Mouse (Mus musculus) T-helper 1 cell (primary cell): ENCODE measurements around the gene Csgalnact2.

ENCODE experiments used
- in situ Hi-C: fragments of 300-600 bp; cut with MboI, MseI; formaldehyde crosslinking; loops from one replicate; pipeline ENCODE4 v1.15.1; 2025; ENCODE audit warnings: high pct_unique_total_duplicates

Csgalnact2 gene

DNA sequence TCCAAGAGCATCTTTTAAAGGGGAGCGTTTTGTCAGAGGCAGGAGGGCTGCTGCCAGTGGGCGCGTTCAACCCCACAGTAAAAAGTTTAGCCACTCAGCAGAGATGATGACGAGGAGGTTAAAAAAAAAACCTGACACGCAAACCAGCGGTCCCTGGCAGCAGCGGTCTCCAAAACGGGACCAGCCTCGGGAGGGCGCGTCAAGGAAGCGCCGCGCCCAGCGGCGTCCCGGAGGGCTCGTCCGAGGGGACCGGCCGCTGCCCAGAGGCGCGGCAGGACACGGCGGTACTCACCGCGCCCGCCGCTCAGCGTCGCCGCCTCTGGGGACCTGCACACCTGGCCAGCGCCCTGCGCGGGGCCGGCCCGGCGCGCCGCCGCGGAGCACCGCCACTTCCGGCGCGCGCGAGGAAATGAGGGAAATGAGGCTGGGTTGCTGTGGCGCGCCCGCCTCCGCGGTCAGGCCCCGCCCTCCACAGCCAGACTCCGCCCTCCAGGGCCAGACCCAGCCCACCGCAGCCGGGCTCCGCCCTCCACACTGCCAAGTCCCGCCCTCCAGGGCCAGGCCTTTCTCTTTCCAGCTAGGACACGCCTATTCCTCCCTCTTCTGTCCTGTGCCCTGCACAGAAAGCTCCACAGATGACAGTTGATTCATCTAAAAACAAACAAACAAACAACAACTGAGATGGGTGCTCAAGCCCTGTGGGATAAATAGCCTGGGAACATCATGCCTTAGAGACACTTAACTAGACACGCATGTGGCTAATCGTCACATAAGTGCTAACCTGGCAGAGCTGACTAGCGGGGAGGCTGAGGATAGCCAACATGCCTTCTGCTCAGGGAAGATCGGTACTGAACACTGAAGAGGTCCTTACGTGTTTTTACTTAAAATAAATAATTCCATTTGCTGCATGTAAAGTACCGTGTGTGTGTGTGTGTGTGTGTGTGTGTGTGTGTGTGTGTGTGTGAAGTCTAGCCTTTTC lies at the start of gene Csgalnact2:
Csgalnact2 (minus strand) TSS at position 410 of the 979 bp plus-strand sequence.
- in situ Hi-C loops = no loop called here

- in situ Hi-C loops = no loop called here
Measured at GRCm38 (mm10) chr6:118188599-118188998, 49.7 kb upstream of the Csgalnact2 start.

DNA sequence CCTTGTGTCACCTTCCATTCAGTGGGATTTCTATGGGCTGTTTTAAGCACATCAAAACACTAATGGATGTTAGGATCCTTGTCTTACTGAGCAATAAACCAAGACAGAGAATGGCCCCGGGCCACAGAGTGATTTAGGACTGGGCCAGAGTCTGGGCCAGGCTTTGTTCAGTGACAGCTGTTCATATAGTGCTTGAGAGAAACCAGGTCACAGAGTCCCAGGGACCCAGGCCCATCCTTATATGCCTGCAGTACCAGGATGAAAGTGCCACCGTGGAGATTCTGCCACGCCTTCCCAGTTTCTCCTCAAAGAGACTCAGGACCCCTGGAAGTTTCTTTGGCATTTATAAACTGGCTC lies 48.3 kb upstream of the Csgalnact2 start:
- in situ Hi-C loops = no loop called here

- in situ Hi-C loops = no loop called here
Measured at GRCm38 (mm10) chr6:118186620-118187284, 47.8 kb upstream of the Csgalnact2 start.

DNA sequence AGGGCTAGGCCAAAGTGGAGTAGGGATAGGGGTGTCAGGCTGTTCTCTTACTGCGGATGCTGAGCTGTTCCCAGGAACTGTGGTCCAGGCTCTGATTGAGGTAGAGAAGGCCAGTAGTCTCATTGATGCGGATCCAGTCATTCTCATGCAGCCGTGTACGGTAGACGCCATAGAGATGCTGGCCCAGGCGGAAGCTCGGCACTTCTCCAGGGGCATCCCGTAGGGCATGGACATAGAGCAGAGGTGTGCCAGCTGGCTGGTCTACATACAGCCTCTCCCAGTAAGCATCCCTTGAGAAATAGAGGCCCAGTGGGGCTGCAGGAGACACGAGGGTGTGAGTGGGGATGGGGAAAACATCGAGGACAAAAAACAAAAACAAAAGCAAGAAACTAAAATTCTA lies 45.2 kb upstream of the Csgalnact2 start:
- in situ Hi-C loops = no loop called here

- in situ Hi-C loops = no loop called here
Measured at GRCm38 (mm10) chr6:118180085-118180423, 41.1 kb upstream of the Csgalnact2 start.

- in situ Hi-C loops = loop anchor here (5.0 kb wide), 1 partner anchor 188 kb away; no protein-coding TSS in a partner anchor
Measured at GRCm38 (mm10) chr6:118179316-118180084, 40.6 kb upstream of the Csgalnact2 start.

GRCm38 (mm10) chr6:118173975-118174328 lies 35.0 kb upstream of the Csgalnact2 start:
- in situ Hi-C loops = no loop called here

GRCm38 (mm10) chr6:118173251-118173974 lies 34.5 kb upstream of the Csgalnact2 start:
- in situ Hi-C loops = no loop called here

DNA sequence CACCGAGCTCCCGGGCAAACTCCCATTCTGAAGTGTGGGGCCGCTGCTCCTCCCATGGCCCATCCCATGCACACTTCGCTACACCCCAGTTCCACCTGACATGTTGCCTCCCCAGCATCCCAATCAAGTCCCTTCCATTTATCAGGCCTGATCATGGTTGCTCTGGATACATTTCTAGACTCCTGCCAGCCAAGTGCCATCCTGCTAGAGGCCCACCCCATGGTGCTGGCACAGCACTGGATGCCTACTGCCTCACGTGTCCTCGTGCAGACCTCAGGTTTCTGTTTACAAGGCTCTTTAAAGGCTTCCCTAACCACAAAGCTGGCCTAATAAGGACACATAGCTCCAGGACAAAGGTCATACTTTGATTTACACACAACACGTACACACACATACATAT lies 32.4 kb upstream of the Csgalnact2 start:
- in situ Hi-C loops = no loop called here

GRCm38 (mm10) chr6:118168106-118168505 lies 29.2 kb upstream of the Csgalnact2 start:
- in situ Hi-C loops = no loop called here

GRCm38 (mm10) chr6:118167013-118167412 lies 28.1 kb upstream of the Csgalnact2 start:
- in situ Hi-C loops = no loop called here

DNA sequence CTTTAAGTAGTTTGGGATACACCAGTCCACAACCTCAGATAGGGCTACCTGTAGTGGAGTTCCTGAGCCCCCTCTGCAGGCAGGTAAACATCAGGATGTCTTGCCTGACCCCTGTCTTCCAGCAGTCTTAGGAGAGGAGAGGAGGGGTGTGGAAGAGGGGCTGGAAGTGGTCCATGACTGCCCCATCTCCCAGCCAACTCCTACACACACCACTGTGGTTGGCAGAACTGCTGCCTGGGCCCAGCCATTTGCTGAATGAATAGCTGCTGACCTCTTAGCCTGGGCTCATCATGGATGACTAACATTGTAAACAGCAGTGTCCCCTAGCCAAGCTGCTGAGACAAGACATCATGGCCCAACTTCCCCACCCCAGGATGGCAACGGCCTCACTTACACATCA lies 26.6 kb upstream of the Csgalnact2 start:
- in situ Hi-C loops = no loop called here

- in situ Hi-C loops = no loop called here
Measured at GRCm38 (mm10) chr6:118164691-118165090, 25.8 kb upstream of the Csgalnact2 start.

DNA sequence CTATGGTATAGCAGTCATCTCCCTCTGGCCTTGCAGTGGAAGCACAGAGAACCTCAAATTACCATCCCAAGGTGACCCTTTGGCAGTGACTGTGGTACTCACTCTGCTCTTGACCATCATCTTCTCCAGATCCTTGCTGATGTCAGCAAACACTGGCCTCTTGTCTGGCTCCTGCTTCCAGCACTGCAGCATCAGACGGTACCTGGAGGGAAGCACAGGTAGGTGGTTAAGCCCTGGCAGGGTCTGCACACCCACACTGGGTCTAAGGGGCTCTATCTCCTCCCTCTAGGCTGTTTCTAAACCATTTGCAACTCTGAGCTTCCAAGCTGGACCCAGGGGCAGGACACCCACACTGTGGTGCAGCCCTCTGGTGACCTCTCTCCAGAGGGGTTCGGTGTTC lies 24.1 kb upstream of the Csgalnact2 start:
- in situ Hi-C loops = no loop called here

DNA sequence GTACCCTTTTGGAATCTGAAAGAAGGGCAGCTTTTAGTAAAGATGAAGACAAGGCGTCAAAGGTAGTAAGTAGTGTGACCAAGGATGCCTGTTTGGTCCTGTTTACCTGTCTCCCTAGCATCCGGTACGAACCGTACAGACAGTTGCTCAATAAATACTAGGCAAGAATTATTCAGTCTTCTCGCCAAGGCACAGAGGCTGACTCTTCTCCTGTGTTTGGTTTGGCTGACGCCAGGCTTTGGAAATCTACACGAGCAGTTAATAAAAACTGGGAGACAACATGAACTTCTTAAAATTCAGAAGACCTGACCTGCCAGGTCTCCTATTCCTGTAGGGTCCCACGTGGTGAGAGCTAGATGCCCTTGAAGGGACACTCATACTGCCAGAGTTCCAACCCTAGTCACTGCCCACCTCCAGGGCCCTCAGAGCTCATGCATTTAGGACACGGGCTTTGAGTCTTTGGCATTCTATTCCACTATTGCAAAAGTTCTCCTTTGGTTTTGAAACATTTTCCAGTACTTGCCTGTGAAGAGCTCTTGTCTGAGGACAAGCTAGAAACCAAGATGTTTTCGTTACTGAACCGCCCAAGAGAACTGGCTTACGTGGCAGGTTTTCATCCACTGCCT lies 23.6 kb upstream of the Csgalnact2 start:
- in situ Hi-C loops = no loop called here

GRCm38 (mm10) chr6:118153091-118153490 lies 14.2 kb upstream of the Csgalnact2 start:
- in situ Hi-C loops = no loop called here

DNA sequence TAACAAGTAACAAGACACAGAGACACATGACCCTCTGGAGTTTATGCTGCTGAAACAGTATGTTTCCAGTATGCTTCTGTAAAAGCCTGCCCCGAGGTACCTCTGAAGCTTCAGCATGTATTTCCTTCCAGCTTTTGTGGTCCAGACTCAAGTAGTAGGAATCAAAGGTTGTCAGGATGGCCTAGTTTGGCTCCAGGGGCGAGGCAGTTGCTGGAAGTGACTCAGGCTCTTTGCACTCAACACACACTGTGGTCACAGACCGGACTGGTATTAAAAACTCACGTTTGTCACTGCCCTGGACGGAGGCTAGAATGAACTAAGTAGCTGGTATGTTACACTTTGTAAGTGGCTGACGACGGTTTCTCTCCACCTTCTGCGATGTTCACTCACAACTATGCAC lies 12.0 kb upstream of the Csgalnact2 start:
- in situ Hi-C loops = no loop called here

DNA sequence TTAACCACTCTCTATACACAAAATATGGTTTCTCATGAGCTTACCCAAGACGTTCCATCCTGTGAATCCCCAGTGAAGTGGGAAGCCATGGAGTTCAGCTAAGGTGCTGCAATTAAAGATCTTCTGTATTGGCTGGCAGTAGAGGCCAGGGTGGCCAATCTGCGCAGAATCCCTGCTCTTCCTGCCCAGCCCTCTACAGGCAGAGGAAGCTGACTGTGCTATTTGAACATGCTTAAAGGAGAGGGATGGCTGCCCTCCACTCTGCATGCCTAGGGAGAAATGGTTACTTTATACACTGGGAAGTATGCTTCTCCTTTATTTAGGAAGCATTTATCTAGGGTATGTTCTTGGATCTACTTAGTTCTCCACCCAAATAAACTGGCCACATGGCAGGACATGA lies 11.6 kb upstream of the Csgalnact2 start:
- in situ Hi-C loops = no loop called here

DNA sequence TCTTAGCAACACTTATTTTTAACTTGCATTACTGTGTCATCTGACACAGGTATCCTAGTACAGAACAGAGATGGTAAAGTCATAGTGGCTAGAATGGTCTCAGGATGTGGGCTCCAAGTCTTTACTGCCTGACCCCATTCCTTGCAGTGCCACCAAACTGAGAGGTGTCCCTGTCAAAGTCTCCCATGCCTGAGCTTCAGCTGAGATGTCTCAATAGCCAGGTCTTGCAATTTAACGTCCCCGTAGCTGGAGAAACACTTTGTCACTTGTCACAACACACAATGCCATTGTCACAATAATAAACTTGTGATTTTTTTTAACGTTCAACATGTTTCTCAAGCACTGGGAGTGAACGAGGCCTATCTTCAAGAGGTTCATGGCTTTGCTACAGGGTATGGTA lies 11.2 kb upstream of the Csgalnact2 start:
- in situ Hi-C loops = no loop called here

DNA sequence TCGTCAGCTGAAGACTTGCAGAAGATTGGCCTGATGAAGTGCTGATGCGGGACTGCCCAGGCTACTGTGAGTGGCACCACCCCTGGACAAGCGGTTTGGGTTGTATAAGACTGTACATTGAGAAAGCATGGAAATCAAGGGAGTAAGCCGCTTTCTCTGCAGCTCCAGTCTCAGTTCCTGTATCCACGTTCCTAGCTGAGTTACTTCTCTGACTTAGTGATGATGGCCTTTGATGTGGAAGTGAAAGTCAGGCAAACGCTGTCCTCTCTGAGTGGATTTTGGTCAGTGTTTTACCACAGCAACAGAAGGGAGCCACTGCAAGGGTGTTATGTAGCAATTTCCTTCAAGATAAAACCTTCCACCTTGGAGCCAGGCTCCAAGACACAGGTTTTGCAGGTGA lies 2.0 kb upstream of the Csgalnact2 start:
- in situ Hi-C loops = no loop called here
